Mouse (Mus musculus): ENCODE measurements at regions not wholly inside any gene's neighbourhood (a gene's known extent, or its start where the extent isn't known, plus 50 kb on each side); places are given as distances from the start of the nearest gene placed in this dataset.

DNA sequence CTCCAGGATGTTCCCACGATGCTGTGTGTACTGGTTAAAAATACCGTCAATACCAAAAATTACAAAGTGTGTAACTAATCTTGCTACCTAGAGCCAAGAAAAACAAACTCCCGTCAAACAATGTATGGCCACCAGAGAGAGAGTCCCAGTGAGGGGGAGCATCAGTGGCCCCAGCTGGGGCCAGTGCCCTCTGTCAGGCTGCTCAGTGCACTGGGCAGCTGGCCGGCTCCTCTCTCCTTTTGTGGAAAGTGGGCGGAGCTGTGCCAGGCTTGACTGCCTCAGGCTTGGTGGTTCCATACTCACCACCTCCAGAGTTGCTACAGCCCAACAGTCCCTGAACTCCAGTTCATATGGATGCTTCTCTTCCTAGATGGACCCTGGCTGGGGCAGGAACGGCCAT is 53.8 kb upstream of the Sept5 start:
- no peak for DNase-seq

DNA sequence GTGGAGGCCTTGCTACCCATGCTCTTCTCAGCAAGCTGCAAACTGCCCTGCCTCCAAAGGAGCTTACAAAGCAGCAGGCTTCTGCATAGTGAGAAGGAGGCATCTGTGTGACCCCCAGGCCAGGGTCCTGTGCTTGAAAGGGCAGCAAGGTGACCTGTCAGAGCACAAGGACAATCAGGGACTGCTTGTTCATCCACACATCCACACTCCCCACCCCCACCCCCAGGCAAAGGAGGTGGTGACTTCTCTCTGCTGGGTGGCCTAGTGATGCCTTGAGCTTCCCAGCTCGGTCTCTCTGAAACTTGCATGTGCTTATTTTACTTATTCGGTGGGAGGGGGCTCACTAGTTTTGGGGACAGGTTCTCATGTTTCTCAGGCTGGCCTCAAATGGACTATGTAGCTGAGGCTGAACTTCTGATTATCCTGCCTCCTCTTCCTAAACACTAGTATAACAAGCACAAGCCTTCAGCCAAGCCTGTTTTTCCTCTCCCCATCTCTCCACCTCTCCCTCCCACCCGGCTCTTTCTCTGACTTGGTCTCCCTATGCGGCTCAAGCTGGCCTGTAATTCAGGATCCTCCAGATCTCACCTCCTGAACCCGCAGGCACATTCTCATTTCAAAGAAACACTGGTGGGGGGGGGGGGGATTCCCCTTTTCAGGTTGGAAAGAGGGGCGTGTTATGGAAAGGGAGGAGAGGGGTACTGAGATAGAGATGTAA is 56.4 kb upstream of the Sept5 start:
- no peak for DNase-seq

DNA sequence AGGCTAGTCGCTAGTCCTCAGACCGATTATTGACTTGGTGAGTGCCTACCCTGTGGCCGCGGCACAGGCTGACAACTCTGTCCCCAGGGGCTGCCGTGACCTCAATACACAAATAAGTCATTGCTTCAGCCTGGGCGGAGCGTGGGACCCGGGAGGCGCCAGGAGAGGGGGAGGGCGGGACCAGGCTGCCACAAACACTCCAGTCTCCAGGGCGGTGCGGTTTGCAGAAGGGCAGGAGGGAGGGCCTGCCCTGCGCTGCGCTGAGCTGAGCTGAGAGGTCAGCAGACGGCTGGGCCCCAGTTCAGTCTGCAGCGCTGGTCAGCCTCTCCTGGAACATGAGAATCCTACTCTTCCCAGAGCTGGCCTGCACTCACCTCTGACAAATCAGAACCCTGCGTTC is 57.2 kb upstream of the Sept5 start:
- DNase-seq, result peak; percentile 97

DNA sequence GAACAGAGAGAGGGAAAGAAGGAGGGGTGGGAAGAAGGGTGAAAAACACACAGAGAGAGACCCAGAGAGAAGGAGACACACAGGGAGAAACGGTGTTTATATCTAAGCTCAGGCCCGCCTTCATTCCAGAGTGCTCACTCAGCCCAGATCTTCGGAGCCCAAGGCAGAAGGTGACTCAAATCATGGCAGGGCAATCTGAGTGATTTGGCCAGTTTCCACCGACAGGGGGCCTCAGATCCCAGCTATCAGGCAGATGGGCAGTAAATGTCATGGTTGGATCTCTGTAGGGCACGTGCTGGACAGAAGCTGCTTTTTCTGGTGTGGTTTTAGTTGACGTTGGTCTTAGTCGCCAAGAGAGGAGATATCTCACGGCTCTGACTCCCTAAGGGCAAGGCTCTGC is 57.6 kb upstream of the Sept5 start:
- peak; percentile 92 for DNase-seq

DNA sequence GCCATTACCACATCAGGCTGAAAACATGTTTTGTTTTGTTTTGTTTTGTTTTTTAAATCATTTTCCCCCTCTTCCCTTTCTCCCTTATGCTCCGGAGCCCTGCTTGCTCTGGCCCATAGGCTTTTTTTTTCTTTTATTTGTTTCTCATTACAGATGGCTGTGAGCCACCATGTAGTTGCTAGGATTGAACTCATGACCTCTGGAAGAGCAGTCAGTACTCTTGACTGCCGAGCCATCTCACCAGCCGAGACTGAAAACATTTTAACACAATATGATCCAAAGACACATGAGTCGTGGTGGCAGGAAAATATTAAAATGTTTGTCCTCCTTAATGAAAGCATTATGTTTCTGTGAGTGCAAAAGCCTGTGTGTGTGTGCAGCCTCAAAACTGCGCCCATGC is 65.8 kb upstream of the Sept5 start:
- no peak for DNase-seq

DNA sequence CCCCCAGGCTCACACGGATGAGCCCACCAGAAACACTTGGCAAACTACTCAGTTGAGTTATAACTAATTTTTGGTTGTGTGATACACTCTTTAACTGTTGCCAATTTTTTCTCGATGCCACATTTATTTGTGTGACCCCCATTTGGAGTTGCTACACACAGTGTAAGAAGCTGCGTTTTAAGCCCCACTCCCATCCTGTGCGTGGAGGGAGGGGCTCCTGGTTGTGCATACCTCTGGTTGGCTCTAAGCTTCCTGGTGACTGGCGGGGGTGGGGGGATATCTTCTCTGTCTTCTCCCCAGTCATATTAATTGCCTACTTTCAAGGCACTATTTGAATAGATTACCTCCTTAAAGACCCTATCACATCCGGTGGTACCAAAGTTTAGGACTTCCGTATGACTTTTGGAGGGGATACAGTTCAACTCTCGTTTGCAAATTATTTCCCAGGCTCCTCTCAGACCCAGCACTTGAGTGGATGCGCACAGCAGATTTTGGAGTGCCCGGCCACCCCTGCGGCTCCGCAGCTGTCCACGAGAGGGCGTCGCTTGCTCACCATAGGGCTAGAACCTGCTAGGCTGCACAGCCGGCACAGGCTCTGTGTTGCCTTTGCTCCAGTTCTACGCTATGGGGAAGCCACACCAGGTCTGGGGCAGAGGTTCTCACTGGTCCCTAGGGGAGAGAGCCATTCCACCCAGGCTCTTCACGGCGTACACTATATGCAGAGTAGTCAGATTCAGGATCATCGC is 66.5 kb upstream of the Sept5 start:
- DNase-seq, result peak; percentile 86

DNA sequence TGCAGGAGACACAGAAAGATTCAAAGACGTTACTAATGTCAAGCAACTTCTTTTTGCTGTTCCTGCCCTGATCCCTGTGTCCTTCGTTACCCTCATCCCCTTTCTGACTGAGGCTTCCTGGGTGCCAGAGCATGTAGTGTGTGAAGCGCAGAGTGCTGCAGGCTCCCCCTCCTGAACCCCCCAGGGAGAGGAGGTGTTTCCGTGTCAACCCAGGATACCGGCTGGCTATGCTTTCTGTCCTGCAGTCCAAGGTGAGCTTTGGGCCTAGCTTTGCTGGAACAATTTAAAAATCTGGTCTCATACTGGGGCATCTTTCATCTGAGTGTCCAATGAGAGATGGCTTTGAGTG is 67.0 kb upstream of the Sept5 start:
- DNase-seq, result no peak

DNA sequence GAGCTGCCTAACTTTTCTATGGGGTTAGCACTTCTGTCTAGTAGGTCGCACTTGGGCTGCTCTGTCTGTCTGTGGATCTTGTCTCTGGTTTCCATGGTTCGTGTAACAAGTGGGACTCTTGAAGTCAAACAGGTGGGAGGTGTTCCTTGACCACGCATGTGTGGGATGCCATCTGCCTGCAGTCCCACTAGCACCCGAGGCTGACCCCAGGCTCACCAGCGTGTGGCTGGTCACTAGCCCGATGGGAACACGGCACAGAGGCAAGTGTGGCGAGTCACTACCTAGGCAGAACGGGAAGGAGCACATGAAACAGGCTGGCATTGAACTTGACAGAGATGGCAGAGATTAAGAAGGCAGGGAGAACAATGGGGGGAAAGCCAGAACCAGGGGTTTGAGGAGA is 72.5 kb upstream of the Cldn5 start:
- DNase-seq, result no peak

DNA sequence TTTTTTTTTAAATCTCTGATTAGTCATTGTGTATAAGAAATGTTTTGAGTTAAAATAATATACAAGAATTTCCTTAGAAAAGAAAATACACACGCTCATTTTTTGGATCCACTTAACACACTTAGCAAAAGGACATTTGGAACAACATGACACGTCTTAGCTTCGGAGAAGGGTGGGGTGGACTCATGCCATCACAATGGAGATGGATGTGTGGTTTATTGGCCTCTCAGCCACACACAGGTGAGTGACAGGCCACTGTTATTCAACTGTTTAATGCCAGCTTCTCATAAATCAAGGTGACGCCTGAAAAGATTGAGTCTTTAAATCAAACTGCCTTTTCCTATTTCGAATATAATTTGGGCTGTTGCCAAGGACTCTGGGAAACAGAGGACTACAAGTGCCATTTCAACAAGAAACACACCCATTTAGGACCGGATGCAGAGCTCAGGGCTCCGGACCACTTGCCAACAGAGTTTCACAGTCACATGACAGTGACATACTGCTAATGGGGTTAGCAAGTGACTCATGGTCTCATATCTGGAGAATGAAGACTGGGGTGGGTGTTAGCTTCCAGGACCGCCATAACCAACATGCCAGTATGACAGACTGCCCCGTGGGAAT is 71.5 kb upstream of the Cldn5 start:
- peak; percentile 56 for DNase-seq

DNA sequence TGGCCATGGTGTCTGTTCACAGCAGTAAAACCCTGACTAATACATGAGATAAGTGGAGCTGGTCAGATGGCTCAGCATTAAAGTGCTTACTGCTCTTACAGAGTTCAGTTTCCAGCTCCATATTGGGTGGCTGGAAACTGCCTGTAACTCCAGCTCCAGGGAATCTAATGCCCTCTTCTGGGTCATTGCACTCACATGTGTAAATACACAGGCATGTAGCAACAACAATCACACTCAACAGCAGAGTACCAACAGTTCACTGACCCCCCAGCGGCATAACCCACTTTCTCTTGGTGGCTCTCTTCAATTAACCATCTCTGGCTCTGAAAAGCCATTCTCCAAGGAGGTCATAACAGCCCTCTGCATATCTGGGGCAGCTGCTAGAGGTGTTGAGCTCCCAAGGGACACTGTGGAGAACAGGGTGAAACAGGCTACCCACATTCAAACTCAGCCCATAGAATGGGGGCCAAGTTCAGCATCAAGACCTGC is 65.0 kb upstream of the Cldn5 start:
- DNase-seq, result no peak

DNA sequence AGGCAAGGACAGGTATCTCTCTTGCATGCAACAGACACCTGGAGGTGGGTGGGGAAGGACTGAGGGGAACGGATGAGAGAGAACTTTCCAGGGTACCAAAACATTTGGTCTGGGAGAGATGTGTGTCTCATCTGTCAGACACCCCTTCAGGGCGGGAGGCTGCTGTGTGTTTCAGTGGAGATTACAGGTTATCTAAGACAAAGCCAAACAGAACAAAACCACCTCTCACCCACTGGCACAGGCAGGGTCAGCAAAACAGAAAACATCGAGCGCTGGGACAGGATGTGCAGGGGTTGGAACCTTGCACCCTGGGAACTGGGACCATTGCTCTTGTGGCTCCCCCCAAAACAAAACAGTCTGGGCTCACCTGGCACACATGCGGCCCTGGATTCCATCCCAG is 63.6 kb upstream of the Cldn5 start:
- DNase-seq, result no peak

DNA sequence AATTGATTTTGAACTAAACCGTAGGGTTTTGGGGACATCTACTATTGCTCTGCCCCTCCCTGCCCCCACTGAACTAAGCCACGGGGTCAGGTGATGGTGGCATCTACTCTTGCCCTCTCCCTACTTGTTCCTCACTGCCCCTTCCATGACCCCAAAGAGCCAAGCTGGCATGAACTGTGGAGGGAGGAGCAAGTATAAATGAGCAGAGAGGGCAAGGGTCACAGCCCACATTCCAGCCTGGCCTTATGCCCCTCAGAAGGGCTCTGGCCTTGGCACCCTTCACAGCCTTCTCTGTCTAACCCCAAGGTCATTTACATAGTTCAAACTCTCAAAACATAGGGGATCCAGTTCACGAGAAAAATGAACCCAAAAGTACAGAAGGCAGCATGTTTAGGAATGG is 61.3 kb upstream of the Cldn5 start:
- no peak for DNase-seq

DNA sequence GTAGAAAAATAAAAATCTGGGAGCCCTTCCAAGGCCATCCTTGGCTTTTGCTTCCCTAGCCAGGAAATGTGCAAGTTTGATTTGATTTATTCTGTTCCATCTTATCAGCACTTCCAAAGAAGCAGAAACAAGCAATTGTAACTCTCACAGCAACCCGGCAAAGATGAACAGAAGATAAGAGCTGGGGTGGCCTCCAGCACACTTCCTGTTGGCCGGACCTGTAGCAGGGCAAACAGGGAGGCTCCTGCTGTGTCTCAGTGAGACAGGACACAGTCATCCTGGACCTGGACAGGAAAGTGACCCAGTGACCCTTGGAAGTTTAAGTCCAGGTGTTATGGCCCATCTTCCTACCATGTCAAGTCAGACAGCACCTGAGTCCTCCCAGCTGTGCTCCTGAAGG is 58.6 kb upstream of the Cldn5 start:
- peak; percentile 62 for DNase-seq

DNA sequence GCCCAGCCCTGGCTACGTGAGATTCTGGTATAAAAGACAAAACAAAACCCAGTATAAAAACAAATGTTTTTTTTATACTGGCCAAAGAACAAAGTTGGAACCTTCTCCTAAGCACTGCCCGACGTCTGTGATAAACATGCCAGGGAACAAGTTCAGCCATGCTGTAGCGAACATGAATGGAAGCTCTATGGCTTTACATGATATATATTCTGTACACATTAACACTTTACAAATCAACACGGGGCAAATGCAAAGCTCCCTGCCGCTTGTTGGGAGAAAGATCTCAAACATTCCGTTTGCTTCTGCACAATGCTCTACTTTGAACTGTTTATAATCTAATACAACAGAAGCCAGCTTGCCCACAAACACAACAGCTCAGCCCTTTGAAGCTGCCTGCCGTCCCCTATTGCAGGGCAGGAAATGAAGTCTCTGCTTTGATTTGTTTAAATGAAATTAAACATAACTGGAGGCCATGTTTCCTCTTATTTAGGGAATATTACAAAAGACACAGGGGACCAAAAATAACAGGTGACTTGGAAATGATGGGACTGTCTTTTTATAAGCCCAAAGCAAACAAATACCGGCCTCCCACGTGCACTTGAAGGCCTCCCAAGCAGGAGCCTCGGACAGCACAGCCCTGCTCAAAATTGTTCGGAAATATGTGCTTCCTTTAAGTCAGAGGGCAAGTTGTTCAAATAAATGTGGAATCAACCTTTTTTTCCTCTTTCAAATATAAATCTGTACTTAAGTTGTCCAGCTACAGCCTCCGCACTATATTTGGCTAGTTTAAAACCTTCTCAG is 56.0 kb upstream of the Cldn5 start:
- DNase-seq, result no peak

DNA sequence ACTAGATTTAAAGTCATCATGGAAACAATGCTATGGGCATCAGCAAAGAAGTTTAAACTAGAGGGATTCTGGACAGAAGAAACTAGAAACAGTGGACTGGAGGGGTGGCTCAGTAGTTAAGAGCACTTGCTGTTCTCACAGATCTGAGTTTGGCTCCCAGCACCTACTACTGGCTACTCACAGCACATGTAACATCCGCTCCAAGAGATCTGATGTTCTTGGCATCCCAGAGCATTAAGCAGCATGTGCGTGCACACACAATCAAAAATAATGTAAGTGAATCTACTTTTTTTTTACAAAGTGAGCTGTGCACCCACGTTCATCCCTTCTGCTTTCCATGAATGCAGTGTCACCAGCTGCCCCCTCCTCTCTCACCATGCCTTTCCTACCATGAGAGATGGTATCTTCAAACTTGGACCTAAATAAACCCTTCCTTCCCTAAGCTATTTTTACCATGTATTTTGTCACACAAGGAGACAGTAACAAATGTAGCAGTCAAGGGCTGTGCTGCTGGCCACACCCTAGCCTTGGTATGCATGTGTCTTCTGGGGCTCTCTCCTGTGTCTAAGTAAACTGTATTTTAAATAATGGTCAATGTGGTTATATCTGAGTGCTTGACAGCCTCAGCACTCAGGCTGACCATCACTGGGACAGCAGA is 53.3 kb upstream of the Cldn5 start:
- DNase-seq, result no peak

DNA sequence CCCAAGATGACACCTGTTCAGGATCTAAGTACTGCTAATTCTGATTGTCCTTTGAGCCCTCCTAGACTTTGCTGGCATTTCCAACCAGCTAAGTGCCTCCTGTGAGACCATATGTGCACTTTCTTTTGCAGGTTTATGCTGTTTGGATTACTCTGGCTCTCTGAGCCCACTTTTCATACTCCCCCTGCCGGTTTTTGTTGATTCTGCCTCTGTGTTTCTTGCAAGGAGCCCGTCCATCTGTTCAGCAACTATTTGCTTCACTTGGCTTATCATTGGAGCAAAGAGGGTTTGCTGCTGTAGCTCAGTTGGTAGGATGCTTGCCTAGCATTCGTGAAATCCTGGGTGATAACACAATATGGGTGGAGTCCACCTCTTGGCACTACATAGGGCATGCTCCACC is 52.8 kb upstream of the Cldn5 start:
- DNase-seq, result no peak

DNA sequence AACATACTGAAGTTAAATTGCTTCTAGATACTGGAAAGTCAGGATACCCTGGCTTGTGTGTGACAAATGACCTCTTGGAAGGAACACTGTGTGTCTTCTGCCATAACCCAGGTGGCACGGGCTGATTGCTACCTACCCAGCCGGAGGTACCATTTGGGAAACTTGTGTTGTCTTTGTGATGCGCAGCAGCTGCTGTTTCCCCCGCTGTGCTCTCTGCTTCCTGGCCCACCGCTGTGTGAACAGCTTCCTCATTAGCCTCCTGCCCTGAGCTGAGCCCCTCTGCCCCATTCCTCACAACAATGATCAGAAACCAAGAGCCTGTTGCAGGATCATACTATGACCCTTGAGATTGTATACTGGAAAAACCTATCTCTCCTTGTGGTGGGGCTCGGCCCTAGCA is 51.9 kb upstream of the Cldn5 start:
- DNase-seq, result no peak
